Mouse (Mus musculus): Measurements from ENCODE around the gene Sf1. TPM values are rescaled to one million over a fixed set of nuclear protein-coding genes. Genes with fewer than 3 reads are reported as not detected.

Sf1 gene
- polyA plus RNA-seq, 1 experiment: 47.9 TPM

DNA sequence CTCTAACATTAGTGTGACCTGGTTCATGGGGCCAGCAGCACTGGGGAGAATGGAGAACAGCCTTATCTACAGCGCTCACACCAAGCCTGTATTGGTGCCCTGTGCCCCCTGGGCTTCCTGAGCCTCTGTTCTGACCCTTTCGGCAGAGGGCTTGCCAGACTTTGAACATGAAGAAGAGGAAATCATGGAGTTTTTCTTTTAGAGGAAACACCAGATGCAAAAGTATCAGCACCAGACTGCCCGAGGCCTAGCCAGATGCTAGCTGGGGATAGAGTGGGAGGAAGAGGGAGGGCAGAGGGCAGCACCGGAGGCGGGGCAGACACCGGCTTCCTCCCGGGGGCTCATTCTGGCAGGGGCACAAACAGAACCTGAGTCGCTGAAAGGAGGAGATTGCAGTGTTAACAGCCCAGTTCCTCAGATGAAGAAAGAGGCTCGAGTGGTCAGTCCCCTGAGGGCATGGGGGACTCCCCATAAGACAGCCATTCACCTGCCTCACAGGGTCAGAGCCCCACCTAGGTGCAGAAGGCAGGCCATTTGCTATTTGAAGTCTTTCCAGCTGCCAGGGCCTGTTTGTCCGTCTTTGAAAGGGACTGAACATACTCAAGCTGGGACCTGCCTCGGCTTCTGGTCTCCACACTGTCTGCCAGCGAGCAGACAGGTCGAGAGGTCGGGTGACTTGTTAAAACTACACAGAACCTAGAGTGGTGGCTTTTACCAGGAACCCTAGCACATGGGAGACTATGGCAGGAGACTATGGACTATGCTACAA lies 14.1 kb upstream of the Sf1 start:
- 0 out of 2 replicates have a peak overlapping the region, but pooled peaks have one; percentile 10 for H3K27ac ChIP-seq (replicated peaks; ENCODE audit: low read depth, low read length)
- H3K4me1 ChIP-seq (ENCODE audit: control insufficient read depth, insufficient read depth, insufficient read length, low read length): no peaks in the 10 kb centered on the region; the same call in 1 of the 2 replicates
- no peak overlapping the region for H3K4me3 ChIP-seq (ENCODE audit: insufficient read depth, low read depth, low read length)

- H3K4me1 ChIP-seq (ENCODE audit: control insufficient read depth, insufficient read depth, insufficient read length, low read length): no peaks in the 10 kb centered on the region
- no peak overlapping the region for H3K4me3 ChIP-seq (ENCODE audit: insufficient read depth, low read depth, low read length)
- H3K27ac ChIP-seq (replicated peaks; ENCODE audit: low read depth, low read length): no peak overlapping the region
Measured at GRCm38 (mm10) chr19:6351431-6352106, 11.9 kb upstream of the Sf1 start.

- Histone ChIP-seq H3K27ac (replicated peaks; ENCODE audit: low read depth, low read length) (no peak overlapping the region), H3K4me1 (ENCODE audit: control insufficient read depth, insufficient read depth, insufficient read length, low read length) (no peaks in the 10 kb centered on the region), H3K4me3 (ENCODE audit: insufficient read depth, low read depth, low read length) (no peak overlapping the region)
Measured at GRCm38 (mm10) chr19:6352107-6352505, 11.4 kb upstream of the Sf1 start.

DNA sequence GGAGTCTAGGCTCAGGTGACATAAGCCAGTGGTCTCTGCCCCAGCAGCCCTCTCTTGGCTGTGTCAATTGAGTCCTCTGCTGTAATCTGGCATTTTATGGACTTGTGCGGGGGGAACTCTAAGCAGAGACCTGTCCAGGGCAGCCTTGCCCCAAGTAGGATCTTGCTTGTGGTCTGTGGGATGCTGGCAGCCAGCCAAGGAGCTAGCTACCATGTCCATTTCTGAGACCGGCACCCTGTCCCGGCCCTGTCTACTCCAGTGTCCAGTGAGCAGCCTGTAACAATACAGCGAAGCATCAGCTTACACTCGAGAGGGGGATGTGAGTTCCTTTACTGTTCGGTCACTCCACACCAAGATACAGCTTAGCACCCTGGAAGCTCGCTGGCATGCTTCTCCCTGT lies 9.5 kb upstream of the Sf1 start:
- Histone ChIP-seq H3K4me1 (ENCODE audit: control insufficient read depth, insufficient read depth, insufficient read length, low read length) (no peaks in the 10 kb centered on the region), H3K4me3 (ENCODE audit: insufficient read depth, low read depth, low read length) (no peak overlapping the region), H3K27ac (replicated peaks; ENCODE audit: low read depth, low read length) (no peak overlapping the region)

DNA sequence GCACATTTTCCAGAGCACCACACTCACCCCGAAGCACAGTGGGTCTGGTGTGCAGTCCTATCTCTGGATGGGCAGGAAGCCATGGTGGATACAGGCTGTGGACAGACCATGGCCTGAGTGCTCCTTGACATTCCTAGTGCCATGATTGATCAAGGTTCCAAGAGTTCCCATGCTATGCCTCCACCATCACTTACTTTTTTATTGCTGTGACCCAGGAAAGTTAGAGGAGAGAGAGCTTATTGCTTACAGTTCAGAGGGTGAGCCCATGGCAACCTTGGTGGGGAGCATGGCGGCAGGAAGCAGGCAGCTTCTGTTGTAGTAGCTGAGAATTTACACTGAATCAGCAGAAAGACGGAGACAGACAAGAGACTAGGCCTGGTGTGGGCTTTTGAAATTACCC lies 2.2 kb upstream of the Sf1 start:
- Histone ChIP-seq H3K27ac (replicated peaks; ENCODE audit: low read depth, low read length) (no peak overlapping the region), H3K4me1 (ENCODE audit: control insufficient read depth, insufficient read depth, insufficient read length, low read length) (0 out of 2 replicates have a peak, but pooled peaks cover 2% of the 10 kb centered on the region), H3K4me3 (ENCODE audit: insufficient read depth, low read depth, low read length) (no peak overlapping the region)

- Histone ChIP-seq H3K27ac (replicated peaks; ENCODE audit: low read depth, low read length) (peak overlapping the region; percentile 84), H3K4me1 (ENCODE audit: control insufficient read depth, insufficient read depth, insufficient read length, low read length) (0 out of 2 replicates have a peak, but pooled peaks cover 2% of the 10 kb centered on the region), H3K4me3 (ENCODE audit: insufficient read depth, low read depth, low read length) (peak overlapping the region; percentile 57)
Measured at GRCm38 (mm10) chr19:6363091-6363410, 439 bp upstream of the Sf1 start.

DNA sequence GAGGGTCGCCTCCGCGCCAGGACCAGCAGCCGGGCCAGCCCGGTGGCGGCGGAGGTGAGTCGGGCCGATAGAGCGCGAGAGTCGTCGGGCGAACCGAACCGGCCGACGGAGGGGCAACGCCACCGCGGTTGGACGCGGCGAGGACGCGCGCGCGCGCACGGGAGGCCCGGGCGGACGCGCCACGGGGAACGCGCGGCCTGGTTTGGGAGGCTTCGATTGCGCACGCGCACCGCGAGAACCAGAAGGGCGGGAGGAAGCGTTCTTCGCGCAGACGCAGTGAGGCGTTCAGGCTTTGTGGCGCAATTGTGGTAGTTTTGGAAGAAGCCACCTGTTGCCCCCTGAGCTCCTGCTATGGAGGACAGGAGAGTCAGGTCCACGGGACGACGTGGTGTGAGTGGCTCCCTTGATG lies 831 bp downstream of the Sf1 start:
- 0 out of 2 replicates have a peak, but pooled peaks cover 2% of the 10 kb centered on the region for H3K4me1 ChIP-seq (ENCODE audit: control insufficient read depth, insufficient read depth, insufficient read length, low read length)
- peak overlapping the region; percentile 99 for H3K4me3 ChIP-seq (ENCODE audit: insufficient read depth, low read depth, low read length)
- peak overlapping the region; percentile 95 for H3K27ac ChIP-seq (replicated peaks; ENCODE audit: low read depth, low read length)

DNA sequence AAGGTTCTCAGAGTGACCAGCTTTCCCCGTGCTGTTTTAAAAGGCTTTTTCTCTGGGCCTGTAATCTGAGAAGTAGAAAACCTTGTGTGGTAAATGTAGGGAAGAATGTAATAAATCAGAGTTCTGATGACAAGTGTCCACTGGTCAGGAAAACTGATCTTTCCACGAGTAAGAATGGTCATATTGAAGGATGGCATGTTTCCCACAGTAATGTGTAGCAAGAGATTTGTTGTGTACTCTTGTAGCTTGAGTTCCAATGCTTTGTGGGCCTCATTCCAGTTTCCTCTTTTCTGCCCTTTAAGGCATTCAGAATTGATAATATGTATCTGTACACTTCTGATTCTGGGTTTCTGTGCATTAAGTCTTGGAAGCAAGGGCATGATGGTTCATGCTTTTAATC lies 1.4 kb downstream of the Sf1 start:
- H3K27ac ChIP-seq (replicated peaks; ENCODE audit: low read depth, low read length): no peak overlapping the region
- H3K4me3 ChIP-seq (ENCODE audit: insufficient read depth, low read depth, low read length): peak overlapping the region; percentile 99
- 0 out of 2 replicates have a peak, but pooled peaks cover 2% of the 10 kb centered on the region for H3K4me1 ChIP-seq (ENCODE audit: control insufficient read depth, insufficient read depth, insufficient read length, low read length)

GRCm38 (mm10) chr19:6370175-6370574 lies 6.7 kb downstream of the Sf1 start:
- Histone ChIP-seq H3K27ac (replicated peaks; ENCODE audit: low read depth, low read length) (no peak overlapping the region), H3K4me3 (ENCODE audit: insufficient read depth, low read depth, low read length) (no peak overlapping the region), H3K4me1 (ENCODE audit: control insufficient read depth, insufficient read depth, insufficient read length, low read length) (no peaks in the 10 kb centered on the region)

- H3K27ac ChIP-seq (replicated peaks; ENCODE audit: low read depth, low read length): no peak overlapping the region
- H3K4me3 ChIP-seq (ENCODE audit: insufficient read depth, low read depth, low read length): no peak overlapping the region
- no peaks in the 10 kb centered on the region for H3K4me1 ChIP-seq (ENCODE audit: control insufficient read depth, insufficient read depth, insufficient read length, low read length)
Measured at GRCm38 (mm10) chr19:6372433-6372832, 8.9 kb downstream of the Sf1 start.

DNA sequence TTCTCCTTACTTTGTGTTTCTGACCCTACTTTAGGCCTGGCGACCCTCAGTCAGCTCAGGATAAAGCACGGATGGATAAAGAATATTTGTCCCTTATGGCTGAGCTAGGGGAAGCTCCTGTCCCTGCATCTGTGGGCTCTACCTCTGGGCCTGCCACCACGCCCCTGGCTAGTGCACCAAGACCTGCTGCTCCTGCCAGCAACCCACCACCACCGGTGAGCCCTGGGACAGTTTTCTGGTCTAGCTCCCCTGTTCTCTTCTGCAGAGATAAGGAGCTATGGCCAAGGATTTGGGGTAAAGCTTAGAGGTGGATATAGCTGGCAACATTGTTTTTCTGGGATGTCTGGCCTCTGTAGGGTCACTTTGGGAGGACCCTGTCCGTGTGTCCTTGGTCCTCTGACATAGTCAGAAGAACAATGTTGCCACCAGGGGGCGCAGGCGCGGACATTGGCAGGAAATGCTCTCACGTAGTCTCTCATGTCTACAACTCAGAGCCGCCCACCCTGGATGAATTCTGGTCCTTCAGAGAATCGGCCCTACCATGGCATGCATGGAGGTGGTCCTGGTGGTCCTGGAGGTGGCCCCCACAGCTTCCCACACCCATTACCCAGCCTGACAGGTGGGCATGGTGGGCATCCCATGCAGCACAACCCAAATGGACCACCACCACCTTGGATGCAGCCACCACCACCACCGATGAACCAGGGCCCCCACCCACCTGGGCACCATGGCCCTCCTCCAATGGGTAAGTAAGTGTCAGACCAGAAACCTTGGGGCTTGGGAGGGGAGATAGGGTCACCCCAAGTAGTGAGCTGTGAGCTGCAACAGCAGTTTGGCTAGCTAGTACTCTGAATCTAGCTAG lies 10.3 kb downstream of the Sf1 start:
- Histone ChIP-seq H3K27ac (replicated peaks; ENCODE audit: low read depth, low read length) (no peak overlapping the region), H3K4me3 (ENCODE audit: insufficient read depth, low read depth, low read length) (no peak overlapping the region), H3K4me1 (ENCODE audit: control insufficient read depth, insufficient read depth, insufficient read length, low read length) (no peaks in the 10 kb centered on the region)

DNA sequence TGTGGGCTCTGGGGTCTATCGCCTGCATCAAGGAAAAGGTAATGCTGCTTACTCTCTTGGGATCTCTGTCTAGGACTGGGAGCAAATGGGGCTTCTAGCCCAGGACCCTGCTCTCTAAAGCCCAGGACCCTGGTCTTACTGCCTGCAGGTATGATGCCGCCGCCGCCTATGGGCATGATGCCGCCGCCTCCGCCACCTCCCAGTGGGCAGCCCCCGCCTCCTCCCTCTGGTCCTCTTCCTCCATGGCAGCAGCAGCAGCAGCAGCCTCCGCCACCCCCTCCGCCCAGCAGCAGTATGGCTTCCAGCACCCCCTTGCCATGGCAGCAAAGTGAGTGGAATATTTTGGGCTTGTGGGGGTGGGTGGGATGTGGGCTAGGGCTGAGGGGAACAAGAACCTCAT lies 11.1 kb downstream of the Sf1 start:
- no peak overlapping the region for H3K27ac ChIP-seq (replicated peaks; ENCODE audit: low read depth, low read length)
- no peak overlapping the region for H3K4me3 ChIP-seq (ENCODE audit: insufficient read depth, low read depth, low read length)
- no peaks in the 10 kb centered on the region for H3K4me1 ChIP-seq (ENCODE audit: control insufficient read depth, insufficient read depth, insufficient read length, low read length)

GRCm38 (mm10) chr19:6375423-6376254 lies 12.1 kb downstream of the Sf1 start:
- Histone ChIP-seq H3K4me3 (ENCODE audit: insufficient read depth, low read depth, low read length) (no peak overlapping the region), H3K27ac (replicated peaks; ENCODE audit: low read depth, low read length) (no peak overlapping the region), H3K4me1 (ENCODE audit: control insufficient read depth, insufficient read depth, insufficient read length, low read length) (no peaks in the 10 kb centered on the region)

GRCm38 (mm10) chr19:6376255-6376564 lies 12.7 kb downstream of the Sf1 start:
- H3K4me3 ChIP-seq (ENCODE audit: insufficient read depth, low read depth, low read length): no peak overlapping the region
- H3K27ac ChIP-seq (replicated peaks; ENCODE audit: low read depth, low read length): no peak overlapping the region
- no peaks in the 10 kb centered on the region for H3K4me1 ChIP-seq (ENCODE audit: control insufficient read depth, insufficient read depth, insufficient read length, low read length)

DNA sequence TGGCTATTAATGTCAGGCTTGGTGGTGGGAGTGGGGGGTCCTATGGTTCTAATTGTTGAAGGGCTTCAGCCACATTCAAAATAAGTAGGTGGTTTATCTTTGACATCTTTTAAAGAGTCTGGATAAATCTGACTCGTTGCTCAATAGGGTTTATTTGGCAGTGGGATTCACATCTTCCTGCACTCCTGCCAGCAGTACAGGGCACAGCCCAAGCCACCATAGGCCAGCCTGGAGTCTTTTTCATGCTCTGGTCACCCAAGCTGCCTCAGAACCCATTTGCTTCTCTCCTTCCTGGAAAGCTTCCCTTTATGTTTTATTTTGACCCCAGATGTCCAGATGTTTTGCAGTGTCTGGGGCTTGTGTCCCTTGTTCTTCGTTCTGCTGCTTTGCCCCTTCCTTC lies 13.2 kb downstream of the Sf1 start:
- Histone ChIP-seq H3K4me3 (ENCODE audit: insufficient read depth, low read depth, low read length) (no peak overlapping the region), H3K27ac (replicated peaks; ENCODE audit: low read depth, low read length) (no peak overlapping the region), H3K4me1 (ENCODE audit: control insufficient read depth, insufficient read depth, insufficient read length, low read length) (no peaks in the 10 kb centered on the region)

Measured in brown adipose tissue, adult 24 weeks (tissue).